27 mouse cellular contexts compared by ENCODE assay signal in the genomic region with DNA sequence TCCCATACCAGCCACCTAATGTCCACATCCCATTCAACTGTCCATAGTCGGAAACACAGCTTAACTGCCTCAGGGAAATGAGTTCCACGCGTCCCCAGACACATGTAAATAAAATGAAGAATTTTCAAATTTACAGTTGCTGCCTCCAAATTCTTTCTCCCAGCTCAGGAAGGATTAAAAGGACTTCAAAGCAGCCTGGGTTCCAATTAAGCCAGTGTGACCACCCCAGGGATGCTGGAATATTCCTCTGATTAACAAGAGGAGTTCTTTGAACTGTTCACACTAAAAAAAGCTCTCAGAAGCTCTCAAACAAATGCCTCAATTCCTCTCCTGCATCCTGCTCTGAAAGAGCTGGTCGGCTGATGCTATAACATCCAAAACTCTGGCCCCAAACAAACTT. TPM values are rescaled to one million over a fixed set of nuclear protein-coding genes. Genes with fewer than 3 reads are reported as not detected.
DNase-seq lines count a peak whose midpoint lies in the region; ATAC-seq and TF ChIP-seq lines count a peak whose summit lies in the region.
"Had no signal": no experiment of that assay in that cellular context is flagged by ENCODE, and none has a peak within 500 bp of the region (broad histone marks: within the 10 kb centered on the region; RNA-seq: fewer than 3 reads in every experiment).

No protein-coding gene starts in this region.

- ATAC-seq in forebrain, embryonic 15.5 days (replicated peaks), result no peak
- ATAC-seq in forebrain, embryonic 14.5 days, result no peak
- no peak for ATAC-seq in forebrain, postnatal 0 days
- no peak for ATAC-seq in midbrain, embryonic 15.5 days (replicated peaks)
- ATAC-seq in midbrain, embryonic 13.5 days, result no peak
- ATAC-seq: hindbrain, embryonic 16.5 days; intestine, embryonic 15.5 days had no signal

- TF ChIP-seq CTCF in forebrain, postnatal 0 days (IDR thresholded peaks at IDR 0.05; ENCODE audit: low read depth), result no peak
- no peak for TF ChIP-seq CTCF in brain, embryonic 14.5 days (IDR thresholded peaks at IDR 0.05; ENCODE audit: borderline replicate concordance, extremely low read depth, insufficient read depth, insufficient read length)

- no peak for DNase-seq in forebrain, embryonic 10.5 days (ENCODE audit: extremely low spot score, low spot score)
- DNase-seq in forebrain, embryonic 14.5 days (ENCODE audit: low spot score), result peak; percentile 38
- DNase-seq in forebrain, postnatal 0 days, result no peak
- peak; percentile 64 for DNase-seq in brain, embryonic 14.5 days (ENCODE audit: low read depth)
- DNase-seq in T-cell, adult 2 months (ENCODE audit: low spot score), result no peak
- DNase-seq: adrenal gland, postnatal 10 days; cerebellum, adult 11-12 months; cerebellum, adult 8-10 months; cerebellum, postnatal 10 days; cerebellum, postnatal 36 days; embryo, embryonic 11 days; gastrocnemius, postnatal 25 days; heart, adult 18-20 months; heart, postnatal 10 days; heart, postnatal 36 days had no signal

- no peak overlapping the region for H3K9ac ChIP-seq in forebrain, embryonic 15.5 days (replicated peaks)
- H3K9ac ChIP-seq in forebrain, embryonic 14.5 days (ENCODE audit: low read length), result no peak overlapping the region
- H3K9ac ChIP-seq in forebrain, postnatal 0 days, result no peak overlapping the region
- no peak overlapping the region for H3K9ac ChIP-seq in midbrain, embryonic 15.5 days
- H3K9ac ChIP-seq in midbrain, embryonic 13.5 days (replicated peaks), result no peak overlapping the region
- H3K9ac ChIP-seq: embryonic facial prominence, embryonic 13.5 days; heart, embryonic 12.5 days; heart, embryonic 15.5 days; hindbrain, embryonic 13.5 days; intestine, embryonic 15.5 days had no signal

- H3K4me1 ChIP-seq in forebrain, embryonic 10.5 days, result peaks cover 33% of the 10 kb centered on the region
- peaks cover 20% of the 10 kb centered on the region for H3K4me1 ChIP-seq in forebrain, embryonic 15.5 days
- peaks cover 18% of the 10 kb centered on the region for H3K4me1 ChIP-seq in forebrain, embryonic 14.5 days (ENCODE audit: control insufficient read depth, insufficient read depth, low read length)
- peaks cover 16% of the 10 kb centered on the region for H3K4me1 ChIP-seq in forebrain, postnatal 0 days (ENCODE audit: insufficient read depth)
- H3K4me1 ChIP-seq in midbrain, embryonic 15.5 days, result peaks cover 26% of the 10 kb centered on the region
- H3K4me1 ChIP-seq in midbrain, embryonic 13.5 days (replicated peaks), result peaks cover 32% of the 10 kb centered on the region
- H3K4me1 ChIP-seq: intestine, embryonic 15.5 days had no signal

- TF ChIP-seq POLR2A in brain, embryonic 14.5 days (IDR thresholded peaks at IDR 0.05; ENCODE audit: borderline replicate concordance, extremely low read depth, insufficient read depth, insufficient read length, poor library complexity, severe bottlenecking), result no peak

- no peak overlapping the region for H3K4me2 ChIP-seq in forebrain, embryonic 15.5 days (replicated peaks)
- H3K4me2 ChIP-seq in forebrain, embryonic 14.5 days (ENCODE audit: low read length), result no peak overlapping the region
- H3K4me2 ChIP-seq in forebrain, postnatal 0 days (ENCODE audit: low read depth), result no peak overlapping the region
- no peak overlapping the region for H3K4me2 ChIP-seq in midbrain, embryonic 15.5 days
- no peak overlapping the region for H3K4me2 ChIP-seq in midbrain, embryonic 13.5 days (replicated peaks)
- H3K4me2 ChIP-seq: embryonic facial prominence, embryonic 13.5 days; heart, embryonic 12.5 days; heart, embryonic 15.5 days; hindbrain, embryonic 13.5 days; intestine, embryonic 15.5 days had no signal

- no peak overlapping the region for H3K4me3 ChIP-seq in forebrain, embryonic 10.5 days
- H3K4me3 ChIP-seq in forebrain, embryonic 15.5 days, result no peak overlapping the region
- no peak overlapping the region for H3K4me3 ChIP-seq in forebrain, embryonic 14.5 days (ENCODE audit: low read depth, low read length)
- no peak overlapping the region for H3K4me3 ChIP-seq in forebrain, postnatal 0 days (ENCODE audit: low read depth, low read length)
- H3K4me3 ChIP-seq in midbrain, embryonic 15.5 days, result no peak overlapping the region
- no peak overlapping the region for H3K4me3 ChIP-seq in midbrain, embryonic 13.5 days (replicated peaks)
- H3K4me3 ChIP-seq: embryonic facial prominence, embryonic 10.5 days; embryonic facial prominence, embryonic 13.5 days; erythroblast, embryonic 14.5 days; heart, embryonic 12.5 days; heart, embryonic 15.5 days; hindbrain, embryonic 10.5 days; hindbrain, embryonic 13.5 days; intestine, embryonic 15.5 days had no signal

- WGBS in forebrain, embryonic 10.5 days, result 68% methylated on average over 4 of the region's 4 CpGs
- 33% methylated on average over 4 of the region's 4 CpGs for WGBS in forebrain, embryonic 15.5 days
- WGBS in forebrain, embryonic 14.5 days, result 25% methylated on average over 4 of the region's 4 CpGs
- WGBS in forebrain, postnatal 0 days, result 33% methylated on average over 4 of the region's 4 CpGs
- WGBS in midbrain, embryonic 15.5 days, result 48% methylated on average over 4 of the region's 4 CpGs
- 57% methylated on average over 4 of the region's 4 CpGs for WGBS in midbrain, embryonic 13.5 days

- peak overlapping the region; percentile 58; the same call in 1 of the 2 replicates for H3K27ac ChIP-seq in forebrain, embryonic 10.5 days
- H3K27ac ChIP-seq in forebrain, embryonic 15.5 days (replicated peaks), result no peak overlapping the region
- 0 out of 2 replicates have a peak overlapping the region, but pooled peaks have one; percentile 41 for H3K27ac ChIP-seq in forebrain, embryonic 14.5 days (ENCODE audit: low read depth, low read length)
- no peak overlapping the region for H3K27ac ChIP-seq in forebrain, postnatal 0 days (ENCODE audit: low read depth, low read length)
- 0 out of 2 replicates have a peak overlapping the region, but pooled peaks have one; percentile 46 for H3K27ac ChIP-seq in midbrain, embryonic 15.5 days
- H3K27ac ChIP-seq in midbrain, embryonic 13.5 days, result no peak overlapping the region
- H3K27ac ChIP-seq: embryonic facial prominence, embryonic 10.5 days; embryonic facial prominence, embryonic 13.5 days; heart, embryonic 15.5 days; hindbrain, embryonic 10.5 days; hindbrain, embryonic 13.5 days; intestine, embryonic 15.5 days had no signal

- H3K27me3 ChIP-seq in forebrain, embryonic 10.5 days (ENCODE audit: poor library complexity, severe bottlenecking), result no peaks in the 10 kb centered on the region
- H3K27me3 ChIP-seq in forebrain, embryonic 15.5 days, result no peaks in the 10 kb centered on the region
- H3K27me3 ChIP-seq in forebrain, embryonic 14.5 days (replicated peaks; ENCODE audit: control insufficient read depth, insufficient read depth, low read length), result no peaks in the 10 kb centered on the region
- H3K27me3 ChIP-seq in forebrain, postnatal 0 days (ENCODE audit: insufficient read depth, low read length), result no peaks in the 10 kb centered on the region
- no peaks in the 10 kb centered on the region for H3K27me3 ChIP-seq in midbrain, embryonic 15.5 days (replicated peaks)
- H3K27me3 ChIP-seq in midbrain, embryonic 13.5 days, result no peaks in the 10 kb centered on the region
- H3K27me3 ChIP-seq: embryonic facial prominence, embryonic 13.5 days; heart, embryonic 15.5 days; hindbrain, embryonic 13.5 days; intestine, embryonic 15.5 days had no signal

- no peaks in the 10 kb centered on the region for H3K9me3 ChIP-seq in forebrain, embryonic 10.5 days
- H3K9me3 ChIP-seq in forebrain, embryonic 15.5 days, result no peaks in the 10 kb centered on the region
- H3K9me3 ChIP-seq in forebrain, embryonic 14.5 days (replicated peaks; ENCODE audit: control insufficient read depth, low read length), result no peaks in the 10 kb centered on the region
- H3K9me3 ChIP-seq in forebrain, postnatal 0 days (ENCODE audit: low read length), result no peaks in the 10 kb centered on the region
- no peaks in the 10 kb centered on the region for H3K9me3 ChIP-seq in midbrain, embryonic 15.5 days
- H3K9me3 ChIP-seq in midbrain, embryonic 13.5 days, result no peaks in the 10 kb centered on the region
- H3K9me3 ChIP-seq: embryonic facial prominence, embryonic 10.5 days; embryonic facial prominence, embryonic 13.5 days; heart, embryonic 12.5 days; heart, embryonic 15.5 days; hindbrain, embryonic 10.5 days; hindbrain, embryonic 13.5 days; intestine, embryonic 15.5 days had no signal

- peaks cover 40% of the 10 kb centered on the region for H3K36me3 ChIP-seq in forebrain, embryonic 10.5 days (replicated peaks)
- H3K36me3 ChIP-seq in forebrain, embryonic 15.5 days, result no peaks in the 10 kb centered on the region
- 0 out of 2 replicates have a peak, but pooled peaks cover 3% of the 10 kb centered on the region for H3K36me3 ChIP-seq in forebrain, embryonic 14.5 days (ENCODE audit: control insufficient read depth, insufficient read depth, low read length)
- no peaks in the 10 kb centered on the region for H3K36me3 ChIP-seq in forebrain, postnatal 0 days (ENCODE audit: insufficient read depth)
- no peaks in the 10 kb centered on the region for H3K36me3 ChIP-seq in midbrain, embryonic 15.5 days (replicated peaks)
- 0 out of 2 replicates have a peak, but pooled peaks cover 3% of the 10 kb centered on the region for H3K36me3 ChIP-seq in midbrain, embryonic 13.5 days
- H3K36me3 ChIP-seq: heart, embryonic 12.5 days; heart, embryonic 15.5 days; hindbrain, embryonic 13.5 days; intestine, embryonic 15.5 days had no signal

RNA-seq across cellular contexts. Expression of a gene that starts 53.0 kb away (rescaled TPM):
- 60.8 and 62.7 TPM in 2 replicates for polyA plus RNA-seq in forebrain, embryonic 10.5 days (2016; fragmentation: Nextera tagmentation; extraction: Ambion mirVana)
- polyA plus RNA-seq in forebrain, embryonic 15.5 days (2015; fragmentation: Nextera tagmentation; extraction: Ambion mirVana), result 33.8 and 35.5 TPM in 2 replicates
- 29.2 and 32.4 TPM in 2 replicates for polyA plus RNA-seq in forebrain, embryonic 14.5 days (2014; fragmentation: Nextera tagmentation; extraction: Ambion mirVana)
- total RNA-seq in forebrain, postnatal 0 days (2014; rRNA removed), result 21.3 and 22.8 TPM in 2 replicates
- polyA plus RNA-seq in forebrain, postnatal 0 days (2015; fragmentation: Nextera tagmentation; extraction: Ambion mirVana), result 26.7 and 29.5 TPM in 2 replicates
- 35.4 and 37.2 TPM in 2 replicates for polyA plus RNA-seq in midbrain, embryonic 15.5 days (2015; fragmentation: Nextera tagmentation; extraction: Ambion mirVana)
- polyA plus RNA-seq in midbrain, embryonic 13.5 days (2015; fragmentation: Nextera tagmentation; extraction: Ambion mirVana), result 39.7 and 40.7 TPM in 2 replicates
- polyA plus RNA-seq in brain, embryonic 14.5 days (2012; rRNA removed), result 29.9 and 30.0 TPM in 2 replicates

RNA-seq across cellular contexts. Expression of a gene that starts 53.1 kb away (rescaled TPM):
- polyA plus RNA-seq in forebrain, embryonic 10.5 days (2016; fragmentation: Nextera tagmentation; extraction: Ambion mirVana), result 57.4 TPM in 2 replicates
- 22.3 and 22.9 TPM in 2 replicates for polyA plus RNA-seq in forebrain, embryonic 15.5 days (2015; fragmentation: Nextera tagmentation; extraction: Ambion mirVana)
- 18.3 and 24.5 TPM in 2 replicates for polyA plus RNA-seq in forebrain, embryonic 14.5 days (2014; fragmentation: Nextera tagmentation; extraction: Ambion mirVana)
- total RNA-seq in forebrain, postnatal 0 days (2014; rRNA removed), result 5.6 and 11.4 TPM in 2 replicates
- polyA plus RNA-seq in forebrain, postnatal 0 days (2015; fragmentation: Nextera tagmentation; extraction: Ambion mirVana), result 13.5 and 14.7 TPM in 2 replicates
- polyA plus RNA-seq in midbrain, embryonic 15.5 days (2015; fragmentation: Nextera tagmentation; extraction: Ambion mirVana), result 22.3 and 23.4 TPM in 2 replicates
- 28.6 and 31.9 TPM in 2 replicates for polyA plus RNA-seq in midbrain, embryonic 13.5 days (2015; fragmentation: Nextera tagmentation; extraction: Ambion mirVana)
- 17.3 and 20.1 TPM in 2 replicates for polyA plus RNA-seq in brain, embryonic 14.5 days (2012; rRNA removed)

Comparison
In these comparisons a context has a peak if more than half of its experiments do, and no peak if none do; other contexts are left out.
1. DNase-seq: peak in forebrain, embryonic 14.5 days (single experiment) and brain, embryonic 14.5 days (single experiment); none in forebrain, embryonic 10.5 days (single experiment), forebrain, postnatal 0 days (single experiment) and T-cell, adult 2 months (single experiment).
2. H3K27ac ChIP-seq: peak in forebrain, embryonic 10.5 days (single experiment), forebrain, embryonic 14.5 days (single experiment) and midbrain, embryonic 15.5 days (single experiment); none in forebrain, embryonic 15.5 days (single experiment), forebrain, postnatal 0 days (single experiment) and midbrain, embryonic 13.5 days (single experiment).